Mouse (Mus musculus) limb, embryonic 14.5 days (tissue): ENCODE data around the gene Dync1i1. TPM values are rescaled to one million over a fixed set of nuclear protein-coding genes. Genes with fewer than 3 reads are reported as not detected.

Experiments used
- ATAC-seq: fragments of 200-750 bp; cut with Nextera tagmentation; 2 replicates; pipeline ENCODE4 v1.8.0; 2017; ENCODE audit warnings: low read depth, moderate number of reproducible peaks, moderate TSS enrichment; ENCODE audit not compliant: low FRiP score
- DNase-seq: peaks from one replicate; pipeline ENCODE4 v3.0.0-alpha.2; 2015; ENCODE audit warnings: low spot score
- H3K27ac ChIP-seq: fragments of 300-500 bp; sonication (generic); replicated peaks from 2 replicates; pipeline ENCODE4 v1.5.1; 2014; ENCODE audit warnings: low read depth, mild to moderate bottlenecking, low read length, moderate library complexity, mixed read lengths
- H3K27me3 ChIP-seq: fragments of 300-500 bp; sonication (generic); 2 replicates; pipeline ENCODE4 v1.6.1; 2014; ENCODE audit warnings: low read length, mixed read lengths; ENCODE audit not compliant: control insufficient read depth, insufficient read depth
- H3K36me3 ChIP-seq: fragments of 300-500 bp; sonication (generic); 2 replicates; pipeline ENCODE4 v1.6.1; 2014; ENCODE audit warnings: mild to moderate bottlenecking, low read length, moderate library complexity, mixed read lengths; ENCODE audit not compliant: control insufficient read depth, insufficient read depth
- H3K4me1 ChIP-seq: fragments of 300-500 bp; sonication (generic); 2 replicates; pipeline ENCODE4 v1.6.1; 2014; ENCODE audit warnings: antibody characterized with exemption, low read length, mixed read lengths; ENCODE audit not compliant: control insufficient read depth, insufficient read depth
- H3K4me2 ChIP-seq: fragments of 300-500 bp; sonication (generic); replicated peaks from 2 replicates; pipeline ENCODE4 v1.6.1; 2014; ENCODE audit warnings: low read depth, mild to moderate bottlenecking, low read length, moderate library complexity; ENCODE audit not compliant: severe bottlenecking
- H3K4me3 ChIP-seq: fragments of 300-500 bp; sonication (generic); replicated peaks from 2 replicates; pipeline ENCODE4 v1.5.1; 2014; ENCODE audit warnings: low read length
- H3K9ac ChIP-seq: fragments of 300-500 bp; sonication (generic); 2 replicates; pipeline ENCODE4 v1.6.1; 2014; ENCODE audit warnings: mild to moderate bottlenecking, low read depth, low read length, moderate library complexity; ENCODE audit not compliant: severe bottlenecking
- H3K9me3 ChIP-seq: fragments of 300-500 bp; sonication (generic); 2 replicates; pipeline ENCODE4 v1.6.1; 2016; ENCODE audit warnings: low read length; ENCODE audit not compliant: control insufficient read depth
- POLR2A ChIP-seq: fragments of 200-500 bp; IDR thresholded peaks from 2 replicates; pipeline ENCODE4 v1.8.0; 2012; ENCODE audit warnings: inconsistent platforms, mild to moderate bottlenecking, moderate library complexity, borderline replicate concordance; ENCODE audit not compliant: insufficient read depth, insufficient read length; ENCODE audit errors: extremely low read depth
- WGBS: fragments of 180-500 bp; shearing (Covaris S2); extraction: QIAGEN DNeasy Blood & Tissue Kit; methylation state at CpG from one replicate; pipeline ENCODE4 v1.1.7; 2014; 5-methylcytosine and 5-hydroxymethylcytosine counted together
- polyA plus RNA-seq, 2 experiments: library from polyadenylated mRNA; depleted of rRNA in 1 of 2; stranded (reverse) in 1 of 2; unstranded in 1 of 2; fragments of >200 nt; fragmentation: Nextera tagmentation in 1 of 2; extraction: Ambion mirVana in 1 of 2; gene quantifications; 2 replicates each; pipeline versions ENCODE4 v1.2.1 to v1.2.3; 2012 to 2014

The Dync1i1 gene
- polyA plus RNA-seq, 2 experiments: 10.0 to 12.4 TPM

GRCm38 (mm10) chr6:5752128-5752527 is 26.7 kb downstream of the Dync1i1 start:
- no peak overlapping the region for H3K4me3 ChIP-seq
- TF ChIP-seq POLR2A: no peak
- 0 out of 2 replicates have a peak, but pooled peaks cover 2% of the 10 kb centered on the region for H3K9me3 ChIP-seq
- no peaks in the 10 kb centered on the region for H3K36me3 ChIP-seq
- no peaks in the 10 kb centered on the region for H3K27me3 ChIP-seq
- no peak overlapping the region for H3K27ac ChIP-seq
- ATAC-seq: no peak
- H3K9ac ChIP-seq: no peak overlapping the region
- no peaks in the 10 kb centered on the region for H3K4me1 ChIP-seq
- H3K4me2 ChIP-seq: no peak overlapping the region
- peak; percentile 38 for DNase-seq
- WGBS: 78% methylated on average over 16 of the region's 16 CpGs

GRCm38 (mm10) chr6:5752617-5753016 is 27.2 kb downstream of the Dync1i1 start:
- Histone ChIP-seq H3K4me2 (no peak overlapping the region), H3K4me3 (no peak overlapping the region), H3K9ac (no peak overlapping the region), H3K27ac (no peak overlapping the region), H3K9me3 (no peaks in the 10 kb centered on the region), H3K36me3 (no peaks in the 10 kb centered on the region), H3K4me1 (no peaks in the 10 kb centered on the region), H3K27me3 (no peaks in the 10 kb centered on the region)
- no peak for DNase-seq
- ATAC-seq: no peak
- no peak for TF ChIP-seq POLR2A
- 66% methylated on average over 5 of the region's 5 CpGs for WGBS

- TF ChIP-seq POLR2A: no peak
- no peaks in the 10 kb centered on the region for H3K27me3 ChIP-seq
- no peak overlapping the region for H3K4me2 ChIP-seq
- peak; percentile 41; the same call in 1 of the 2 replicates for ATAC-seq
- no peaks in the 10 kb centered on the region for H3K9me3 ChIP-seq
- H3K36me3 ChIP-seq: no peaks in the 10 kb centered on the region
- H3K4me1 ChIP-seq: no peaks in the 10 kb centered on the region
- no peak overlapping the region for H3K27ac ChIP-seq
- no peak overlapping the region for H3K9ac ChIP-seq
- no peak for DNase-seq
- WGBS: 78% methylated on average over 5 of the region's 5 CpGs
- H3K4me3 ChIP-seq: no peak overlapping the region
Observed at GRCm38 (mm10) chr6:5756509-5757130, 31.2 kb downstream of the Dync1i1 start.

- WGBS: 77% methylated on average over 2 of the region's 2 CpGs
- Histone ChIP-seq H3K9ac (no peak overlapping the region), H3K4me2 (no peak overlapping the region), H3K27me3 (no peaks in the 10 kb centered on the region), H3K36me3 (no peaks in the 10 kb centered on the region), H3K4me1 (no peaks in the 10 kb centered on the region), H3K9me3 (no peaks in the 10 kb centered on the region), H3K27ac (no peak overlapping the region), H3K4me3 (no peak overlapping the region)
- no peak for TF ChIP-seq POLR2A
- ATAC-seq: no peak
- no peak for DNase-seq
Observed at GRCm38 (mm10) chr6:5762943-5763342, 37.5 kb downstream of the Dync1i1 start.

- no peak for TF ChIP-seq POLR2A
- DNase-seq: no peak
- Histone ChIP-seq H3K9ac (no peak overlapping the region), H3K4me2 (no peak overlapping the region), H3K9me3 (no peaks in the 10 kb centered on the region), H3K4me1 (no peaks in the 10 kb centered on the region), H3K27me3 (no peaks in the 10 kb centered on the region), H3K27ac (no peak overlapping the region), H3K4me3 (no peak overlapping the region), H3K36me3 (no peaks in the 10 kb centered on the region)
- WGBS: 69% methylated on average over 1 of the region's 1 CpGs
- ATAC-seq: no peak
Observed at GRCm38 (mm10) chr6:5768576-5768975, 43.1 kb downstream of the Dync1i1 start.
